Mouse (Mus musculus) neural tube, embryonic 13.5 days (tissue): Measurements from ENCODE around the gene Cpsf4l. TPM values are rescaled to one million over a fixed set of nuclear protein-coding genes. Genes with fewer than 3 reads are reported as not detected.

ENCODE experiments used
- ATAC-seq: fragments of 200-750 bp; cut with Nextera tagmentation; 2 replicates; pipeline ENCODE4 v1.8.0; 2017; ENCODE audit warnings: low read depth, mild to moderate bottlenecking, moderate TSS enrichment, moderate library complexity
- H3K27ac ChIP-seq: fragments of 300-500 bp; sonication (generic); replicated peaks from 2 replicates; pipeline ENCODE4 v1.5.1; 2015; ENCODE audit warnings: moderate library complexity, mild to moderate bottlenecking, inconsistent platforms
- H3K27me3 ChIP-seq: fragments of 300-500 bp; sonication (generic); 2 replicates; pipeline ENCODE4 v1.6.1; 2015; ENCODE audit warnings: mild to moderate bottlenecking, inconsistent platforms
- H3K36me3 ChIP-seq: fragments of 300-500 bp; sonication (generic); 2 replicates; pipeline ENCODE4 v1.6.1; 2015; ENCODE audit warnings: mild to moderate bottlenecking, inconsistent platforms
- H3K4me1 ChIP-seq: fragments of 300-500 bp; sonication (generic); replicated peaks from 2 replicates; pipeline ENCODE4 v1.6.1; 2015; ENCODE audit warnings: inconsistent platforms
- H3K4me2 ChIP-seq: fragments of 300-500 bp; sonication (generic); 2 replicates; pipeline ENCODE4 v1.6.1; 2015; ENCODE audit warnings: inconsistent platforms, mild to moderate bottlenecking, moderate library complexity
- H3K4me3 ChIP-seq: fragments of 300-500 bp; sonication (generic); 2 replicates; pipeline ENCODE4 v1.5.1; 2015; ENCODE audit warnings: mild to moderate bottlenecking, inconsistent platforms
- H3K9ac ChIP-seq: fragments of 300-500 bp; sonication (generic); 2 replicates; pipeline ENCODE4 v1.6.1; 2015; ENCODE audit warnings: moderate library complexity, mild to moderate bottlenecking, inconsistent platforms
- H3K9me3 ChIP-seq: fragments of 300-500 bp; sonication (generic); 2 replicates; pipeline ENCODE4 v1.6.1; 2016; ENCODE audit warnings: inconsistent platforms
- WGBS: fragments of 180-500 bp; shearing (Covaris S2); methylation state at CpG from one replicate; pipeline ENCODE4 v1.1.7; 2015; 5-methylcytosine and 5-hydroxymethylcytosine counted together
- polyA plus RNA-seq: library from polyadenylated mRNA; unstranded; fragments of >200 nt; fragmentation: Nextera tagmentation; extraction: Ambion mirVana; gene quantifications from 2 replicates; pipeline ENCODE4 v1.2.1, GENCODE M21; 2015

The Cpsf4l gene
- polyA plus RNA-seq, 1 experiment from 2014 or later, result 0.85 TPM

GRCm38 (mm10) chr11:113748797-113749521 is 39.1 kb upstream of the Cpsf4l start:
- H3K27me3 ChIP-seq, result no peaks in the 10 kb centered on the region
- no peaks in the 10 kb centered on the region for H3K9me3 ChIP-seq
- peaks cover 57% of the 10 kb centered on the region for H3K4me1 ChIP-seq
- ATAC-seq, result no peak
- WGBS, result 7% methylated on average over 21 of the region's 21 CpGs
- peak overlapping the region; percentile 95 for H3K9ac ChIP-seq
- H3K27ac ChIP-seq, result peak overlapping the region; percentile 95
- peak overlapping the region; percentile 89 for H3K4me3 ChIP-seq
- H3K36me3 ChIP-seq, result no peaks in the 10 kb centered on the region
- peak overlapping the region; percentile 63 for H3K4me2 ChIP-seq

- Histone ChIP-seq H3K9me3 (no peaks in the 10 kb centered on the region), H3K9ac (peak overlapping the region; percentile 95; the same call in 1 of the 2 replicates), H3K4me1 (peaks cover 57% of the 10 kb centered on the region), H3K4me3 (peak overlapping the region; percentile 89; the same call in 1 of the 2 replicates), H3K4me2 (peak overlapping the region; percentile 63), H3K27me3 (no peaks in the 10 kb centered on the region), H3K27ac (0 out of 2 replicates have a peak overlapping the region, but pooled peaks have one; percentile 46), H3K36me3 (peaks cover 8% of the 10 kb centered on the region)
- ATAC-seq, result no peak
- 82% methylated on average over 11 of the region's 11 CpGs for WGBS
Measured at GRCm38 (mm10) chr11:113747725-113748380, 38.0 kb upstream of the Cpsf4l start.

- no peak overlapping the region for H3K4me3 ChIP-seq
- no peak overlapping the region for H3K27ac ChIP-seq
- H3K36me3 ChIP-seq, result peaks cover 9% of the 10 kb centered on the region
- no peaks in the 10 kb centered on the region for H3K27me3 ChIP-seq
- H3K9ac ChIP-seq, result no peak overlapping the region
- peaks cover 52% of the 10 kb centered on the region for H3K4me1 ChIP-seq
- H3K9me3 ChIP-seq, result no peaks in the 10 kb centered on the region
- 0 out of 2 replicates have a peak overlapping the region, but pooled peaks have one; percentile 63 for H3K4me2 ChIP-seq
- WGBS, result 76% methylated on average over 16 of the region's 16 CpGs
- ATAC-seq, result no peak
Measured at GRCm38 (mm10) chr11:113747056-113747455, 37.2 kb upstream of the Cpsf4l start.

- Histone ChIP-seq H3K4me2 (no peak overlapping the region), H3K9ac (no peak overlapping the region), H3K4me1 (peaks cover 49% of the 10 kb centered on the region), H3K36me3 (peaks cover 9% of the 10 kb centered on the region), H3K27ac (no peak overlapping the region), H3K27me3 (no peaks in the 10 kb centered on the region), H3K9me3 (no peaks in the 10 kb centered on the region), H3K4me3 (no peak overlapping the region)
- no peak for ATAC-seq
- 78% methylated on average over 4 of the region's 4 CpGs for WGBS
Measured at GRCm38 (mm10) chr11:113745961-113746360, 36.1 kb upstream of the Cpsf4l start.

GRCm38 (mm10) chr11:113742998-113743397 is 33.2 kb upstream of the Cpsf4l start:
- peaks cover 44% of the 10 kb centered on the region for H3K4me1 ChIP-seq
- H3K4me3 ChIP-seq, result no peak overlapping the region
- H3K9ac ChIP-seq, result no peak overlapping the region
- no peak overlapping the region for H3K27ac ChIP-seq
- peaks cover 15% of the 10 kb centered on the region for H3K36me3 ChIP-seq
- 94% methylated on average over 1 of the region's 1 CpGs for WGBS
- H3K27me3 ChIP-seq, result no peaks in the 10 kb centered on the region
- no peaks in the 10 kb centered on the region for H3K9me3 ChIP-seq
- H3K4me2 ChIP-seq, result no peak overlapping the region
- no peak for ATAC-seq

DNA sequence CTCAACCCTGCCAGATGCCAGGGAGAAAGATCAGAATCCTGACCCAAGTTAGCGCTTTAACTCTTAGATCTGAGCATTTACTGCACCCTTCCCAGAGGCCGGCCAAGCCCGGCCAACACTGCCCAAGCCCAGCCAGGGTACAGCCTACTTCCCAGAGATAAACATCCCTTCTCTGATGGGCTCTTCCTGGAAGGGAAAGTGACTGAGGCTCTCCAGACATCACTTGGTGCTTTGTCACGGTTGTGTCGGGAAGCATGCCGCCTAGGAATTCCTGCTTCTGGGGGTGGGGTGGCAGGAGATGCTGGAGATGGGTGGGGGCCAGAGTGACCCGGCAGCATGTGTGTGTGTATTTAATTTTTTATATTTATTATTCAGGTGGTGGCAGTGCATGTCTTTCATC is 30.3 kb upstream of the Cpsf4l start:
- no peaks in the 10 kb centered on the region for H3K9me3 ChIP-seq

GRCm38 (mm10) chr11:113739213-113739612 is 29.4 kb upstream of the Cpsf4l start:
- Histone ChIP-seq H3K4me1 (peaks cover 55% of the 10 kb centered on the region), H3K27ac (no peak overlapping the region), H3K4me2 (no peak overlapping the region), H3K4me3 (no peak overlapping the region), H3K36me3 (peaks cover 15% of the 10 kb centered on the region), H3K27me3 (no peaks in the 10 kb centered on the region), H3K9ac (no peak overlapping the region), H3K9me3 (no peaks in the 10 kb centered on the region)
- 79% methylated on average over 8 of the region's 8 CpGs for WGBS
- no peak for ATAC-seq

More for the DNA sequence above, 30.3 kb upstream of the Cpsf4l start:
- Histone ChIP-seq H3K27me3 (no peaks in the 10 kb centered on the region), H3K4me2 (no peak overlapping the region), H3K27ac (no peak overlapping the region), H3K4me3 (no peak overlapping the region), H3K36me3 (peaks cover 15% of the 10 kb centered on the region), H3K4me1 (peaks cover 46% of the 10 kb centered on the region), H3K9ac (no peak overlapping the region)
- ATAC-seq, result no peak
- WGBS, result 88% methylated on average over 7 of the region's 7 CpGs

DNA sequence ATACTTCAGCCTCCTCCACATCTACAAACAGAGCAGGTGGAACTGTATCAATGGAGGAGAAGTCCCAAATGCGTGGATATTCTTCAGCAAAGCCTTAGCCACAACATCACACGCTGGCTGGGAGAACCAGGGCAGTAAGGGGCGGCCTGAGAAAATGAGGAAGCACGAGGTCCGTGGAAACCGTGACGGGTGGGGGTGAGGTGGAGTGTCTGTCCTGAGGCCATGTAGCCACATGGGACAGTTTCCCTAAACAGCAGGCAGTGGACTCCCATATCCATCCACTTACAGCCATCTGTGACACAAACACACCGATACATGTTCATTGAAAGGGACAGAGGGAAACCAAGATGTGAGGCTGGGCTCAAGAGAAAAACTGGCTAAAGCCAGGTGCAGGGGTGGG is 28.1 kb upstream of the Cpsf4l start:
- H3K27ac ChIP-seq, result no peak overlapping the region
- ATAC-seq, result no peak
- peaks cover 8% of the 10 kb centered on the region for H3K36me3 ChIP-seq
- no peak overlapping the region for H3K4me2 ChIP-seq
- H3K9me3 ChIP-seq, result no peaks in the 10 kb centered on the region
- H3K9ac ChIP-seq, result no peak overlapping the region; the same call in 1 of the 2 replicates
- no peaks in the 10 kb centered on the region for H3K27me3 ChIP-seq
- H3K4me3 ChIP-seq, result no peak overlapping the region
- WGBS, result 55% methylated on average over 8 of the region's 8 CpGs
- peaks cover 68% of the 10 kb centered on the region for H3K4me1 ChIP-seq

DNA sequence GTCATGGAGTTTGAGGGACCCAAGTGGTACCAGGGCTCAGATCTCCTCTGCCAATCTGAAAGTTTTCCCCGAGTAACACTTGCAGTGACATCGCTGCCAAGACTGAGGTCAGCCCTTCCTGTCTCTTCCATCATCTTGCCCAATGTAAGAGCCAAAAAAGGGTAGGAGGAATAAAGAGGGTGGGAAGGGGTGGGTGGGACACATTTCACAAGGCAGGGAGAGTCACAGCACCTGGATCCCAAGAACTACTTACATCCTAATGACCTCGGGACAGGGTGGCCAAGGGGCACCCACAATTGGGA is 27.7 kb upstream of the Cpsf4l start:
- no peak overlapping the region for H3K4me2 ChIP-seq
- H3K27ac ChIP-seq, result no peak overlapping the region
- H3K27me3 ChIP-seq, result no peaks in the 10 kb centered on the region
- no peak overlapping the region for H3K9ac ChIP-seq
- peaks cover 72% of the 10 kb centered on the region for H3K4me1 ChIP-seq
- 85% methylated on average over 3 of the region's 3 CpGs for WGBS
- H3K36me3 ChIP-seq, result peaks cover 6% of the 10 kb centered on the region
- no peak for ATAC-seq
- no peak overlapping the region for H3K4me3 ChIP-seq
- no peaks in the 10 kb centered on the region for H3K9me3 ChIP-seq

DNA sequence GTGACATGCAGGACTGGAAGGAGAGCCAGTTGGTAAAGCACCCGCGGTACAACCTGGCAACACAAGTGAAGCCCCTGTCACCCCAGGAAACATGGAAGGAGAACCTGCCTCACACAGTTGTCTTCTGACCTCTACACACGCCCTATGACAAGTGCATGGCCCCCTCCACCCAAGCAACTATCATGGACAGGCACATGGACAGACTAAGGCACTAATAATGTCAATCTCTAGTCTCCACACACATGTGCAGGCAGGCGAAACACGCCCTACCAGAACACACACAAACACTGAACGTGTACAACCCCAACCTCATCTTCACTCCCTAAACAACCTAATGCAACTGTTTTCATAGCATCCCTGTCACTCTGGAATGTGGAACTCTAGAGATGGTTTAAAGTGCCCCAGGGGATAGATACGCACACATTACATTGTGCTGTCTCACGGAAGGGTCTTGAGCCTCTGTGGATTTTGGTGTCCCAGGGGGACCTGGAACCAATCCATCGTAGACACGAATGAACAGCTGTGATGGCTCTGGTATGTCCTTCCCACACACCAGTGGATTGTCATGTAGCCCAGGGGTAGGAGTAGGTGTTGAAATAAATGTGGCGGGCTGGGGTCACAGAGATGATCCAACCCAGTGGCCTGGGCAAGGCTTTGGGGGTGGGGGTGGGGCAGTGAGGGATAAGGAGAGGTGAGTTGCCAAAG is 27.2 kb upstream of the Cpsf4l start:
- no peak overlapping the region for H3K4me3 ChIP-seq
- H3K9me3 ChIP-seq, result no peaks in the 10 kb centered on the region
- H3K9ac ChIP-seq, result no peak overlapping the region
- H3K27me3 ChIP-seq, result no peaks in the 10 kb centered on the region
- peaks cover 6% of the 10 kb centered on the region for H3K36me3 ChIP-seq
- no peak overlapping the region for H3K4me2 ChIP-seq
- H3K27ac ChIP-seq, result no peak overlapping the region
- peaks cover 72% of the 10 kb centered on the region for H3K4me1 ChIP-seq
- ATAC-seq, result no peak
- WGBS, result 68% methylated on average over 11 of the region's 11 CpGs

- no peak overlapping the region for H3K4me2 ChIP-seq
- 77% methylated on average over 6 of the region's 6 CpGs for WGBS
- no peaks in the 10 kb centered on the region for H3K27me3 ChIP-seq
- ATAC-seq, result no peak
- no peaks in the 10 kb centered on the region for H3K9me3 ChIP-seq
- H3K4me3 ChIP-seq, result no peak overlapping the region
- no peak overlapping the region for H3K9ac ChIP-seq
- H3K27ac ChIP-seq, result no peak overlapping the region
- H3K4me1 ChIP-seq, result peaks cover 85% of the 10 kb centered on the region
- no peaks in the 10 kb centered on the region; the same call in 1 of the 2 replicates for H3K36me3 ChIP-seq
Measured at GRCm38 (mm10) chr11:113735151-113735550, 25.3 kb upstream of the Cpsf4l start.
